Mouse (Mus musculus) stomach, postnatal 0 days (tissue): ENCODE measurements around the gene Pitpnm2.

Experiments used
- CTCF ChIP-seq: IDR thresholded peaks from 2 replicates; pipeline ENCODE4 v1.5.1; 2016; ENCODE audit warnings: antibody characterized with exemption, low read depth, mild to moderate bottlenecking, moderate library complexity
- EP300 ChIP-seq: optimal IDR thresholded peaks from 2 replicates; pipeline ENCODE3; 2016; ENCODE audit warnings: antibody characterized with exemption

- TF ChIP-seq CTCF, result no peak
- TF ChIP-seq EP300, result no peak
Observed at GRCm38 (mm10) chr5:124093120-124093794, 156.3 kb downstream of the Pitpnm2 start.
